Mouse (Mus musculus) frontal cortex, postnatal 25 days (tissue): ENCODE data around the gene Lhx6.
"Not testable (repeated sequence)": the region's sequence is repeated elsewhere in the genome, so short reads cannot be mapped to it uniquely, and the experiment has no call there.

Experiments used
- DNase-seq, 2 experiments: peaks; one replicate each; pipeline ENCODE4 v3.0.0; 2022; ENCODE audit warnings: low spot score in 2 of 2

The Lhx6 gene

DNA sequence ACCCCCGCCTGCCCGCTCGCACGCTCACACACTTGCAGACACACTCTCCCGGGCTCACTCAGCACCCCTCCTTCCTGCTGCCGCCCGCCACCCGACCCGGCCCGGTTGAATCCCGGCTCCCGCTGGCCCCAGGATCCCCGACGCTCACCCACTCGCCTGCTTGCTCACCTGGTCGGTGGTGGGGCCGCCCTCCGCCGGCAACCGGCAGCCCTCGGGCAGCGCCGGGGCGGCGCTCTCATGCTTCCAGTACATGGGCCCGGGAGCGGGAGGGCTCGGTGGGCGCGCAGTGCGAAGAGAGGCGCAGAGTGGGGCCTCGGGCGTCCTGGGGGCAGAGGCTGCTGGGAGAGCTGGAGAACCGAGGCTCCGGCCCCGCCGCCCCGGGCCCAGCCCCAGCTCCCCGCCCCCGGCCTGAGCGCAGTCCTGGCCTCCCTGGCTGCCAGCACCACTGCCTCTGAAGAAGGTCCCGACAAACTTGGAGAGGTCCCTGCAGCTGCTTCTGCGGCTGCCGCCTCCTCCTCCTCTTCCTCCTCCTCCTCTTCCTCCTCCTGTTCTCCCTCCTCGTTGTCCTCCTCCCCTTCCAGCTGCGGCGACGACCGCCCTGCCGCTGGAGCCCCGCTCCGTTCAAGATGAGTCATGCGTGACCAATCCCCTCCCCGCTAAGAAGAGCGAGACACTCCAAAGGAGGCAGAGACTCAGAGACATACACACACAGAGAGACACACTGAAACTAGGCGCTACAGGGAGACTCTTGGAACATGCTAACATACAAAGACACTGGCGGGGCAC lies at the start of gene Lhx6:
Lhx6 (minus strand) TSS at position 453 of the 786 bp plus-strand sequence.
- DNase-seq, result no peak

DNA sequence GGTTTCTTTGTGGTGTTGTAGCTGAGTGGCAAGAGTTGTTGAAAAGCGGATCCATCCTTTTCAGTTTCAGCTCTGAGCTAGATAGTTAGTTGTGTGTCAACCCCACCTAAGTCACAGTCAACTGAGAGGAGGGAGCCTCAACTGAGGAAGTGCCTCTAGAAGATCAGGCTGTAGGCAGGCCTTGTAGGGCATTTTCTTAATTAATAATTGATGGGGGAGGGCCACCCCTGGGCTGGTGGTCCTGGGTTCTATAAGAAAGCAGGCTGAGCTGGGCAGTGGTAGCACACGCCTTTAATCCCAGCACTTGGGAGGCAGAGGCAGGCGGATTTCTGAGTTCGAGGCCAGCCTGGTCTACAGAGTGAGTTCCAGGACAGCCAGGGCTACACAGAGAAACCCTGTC lies 47.2 kb upstream of the Lhx6 start:
- DNase-seq, result not testable (repeated sequence)

DNA sequence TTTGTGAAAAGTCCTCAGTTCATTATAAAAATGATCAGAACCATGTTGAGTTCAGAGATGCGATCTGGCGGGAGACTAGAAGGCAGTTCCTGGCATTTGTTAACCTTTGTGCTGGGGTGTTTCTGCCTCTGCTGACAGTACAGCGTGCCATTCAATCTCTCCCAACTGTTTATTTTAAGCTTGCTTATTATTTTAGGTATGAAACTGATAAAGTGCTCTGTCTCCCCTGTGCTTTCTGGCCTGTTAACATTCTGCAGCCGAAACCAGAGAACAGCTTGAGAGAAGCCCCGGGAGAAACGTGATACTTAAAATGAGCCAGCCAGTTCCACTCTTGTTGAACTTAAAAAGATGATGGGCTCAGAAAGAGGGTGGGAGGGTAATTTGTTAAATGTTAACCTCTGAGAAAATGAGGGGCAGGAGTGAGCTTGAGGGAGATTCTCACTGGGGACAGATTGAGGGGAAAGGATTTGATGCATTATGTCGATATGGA lies 43.7 kb upstream of the Lhx6 start:
- DNase-seq, result no peak

DNA sequence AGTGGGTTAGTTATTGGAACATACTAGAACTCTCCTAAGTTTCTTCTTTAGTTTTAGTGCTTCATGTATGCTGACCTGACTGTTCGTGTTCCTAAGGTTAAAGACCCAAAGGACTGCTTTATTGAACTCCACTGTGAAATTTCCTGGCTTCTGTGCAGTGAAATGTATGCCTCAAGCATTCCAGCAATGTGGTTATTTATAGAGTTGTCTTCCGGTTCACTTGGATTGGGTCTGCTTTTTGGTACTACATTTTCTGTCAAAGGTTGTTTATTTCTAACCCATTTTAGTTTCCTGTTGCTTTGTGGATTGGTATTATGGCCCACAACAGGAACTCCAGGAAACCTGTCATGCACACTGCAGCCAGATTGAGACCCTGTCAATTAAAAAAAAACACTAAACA lies 33.9 kb upstream of the Lhx6 start:
- DNase-seq, result no peak

DNA sequence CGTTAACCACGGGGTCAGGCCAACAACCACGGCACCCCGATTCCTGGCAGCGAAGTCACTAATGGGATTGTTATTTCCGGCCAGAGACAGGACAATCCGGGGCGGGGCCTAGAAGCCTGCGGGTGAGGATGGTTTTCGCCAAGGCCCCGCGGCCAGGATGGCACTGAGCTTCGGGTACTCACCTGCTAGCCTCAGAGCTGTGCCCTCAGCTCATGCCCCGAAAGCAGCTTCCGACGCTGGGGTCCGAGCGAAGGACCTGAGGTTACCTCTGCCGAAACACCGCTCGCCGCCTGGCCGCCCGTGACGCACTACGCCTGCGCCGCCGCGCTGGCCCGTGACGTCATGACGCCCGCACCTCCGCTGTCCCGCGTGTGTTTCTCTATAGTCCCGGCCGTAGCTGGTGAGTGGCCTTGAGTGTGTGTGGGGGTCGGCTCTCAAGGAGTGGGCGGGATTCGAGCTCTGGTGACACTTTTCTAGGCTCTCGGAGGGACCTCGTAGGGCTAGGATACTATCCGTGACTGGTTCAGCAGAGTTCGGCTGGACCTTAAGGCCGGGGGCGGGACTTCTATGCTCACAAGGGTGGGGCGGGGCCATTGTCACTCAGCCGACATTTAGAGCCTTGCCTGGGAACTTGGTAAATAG lies 31.2 kb upstream of the Lhx6 start, which contains the start of the genes Mrrf and Rbm18:
Mrrf (plus strand) TSS at position 90 of the 642 bp plus-strand sequence.
Rbm18 (minus strand) TSS at position 474 of the 642 bp plus-strand sequence.
- peak; percentile 93 to 94 for DNase-seq

DNA sequence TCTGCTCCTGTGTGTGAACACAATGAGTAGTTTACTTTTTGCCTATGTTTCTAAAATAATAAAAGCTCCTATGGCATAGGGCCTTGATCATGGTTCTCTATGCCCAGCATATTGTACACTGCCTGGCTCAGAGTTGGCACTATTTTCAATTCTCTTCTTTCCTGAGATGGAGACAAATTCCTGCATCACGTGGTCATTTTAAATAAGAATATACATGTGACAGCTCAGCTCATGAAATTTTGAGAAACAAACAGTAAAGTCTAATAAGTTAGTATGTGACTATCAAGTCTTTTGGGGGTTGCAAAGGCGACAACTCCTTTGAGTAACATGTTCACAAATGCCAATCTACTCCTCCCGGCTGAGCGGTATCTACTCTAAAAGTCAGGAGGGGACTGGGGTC lies 30.7 kb upstream of the Lhx6 start:
- DNase-seq, result no peak

DNA sequence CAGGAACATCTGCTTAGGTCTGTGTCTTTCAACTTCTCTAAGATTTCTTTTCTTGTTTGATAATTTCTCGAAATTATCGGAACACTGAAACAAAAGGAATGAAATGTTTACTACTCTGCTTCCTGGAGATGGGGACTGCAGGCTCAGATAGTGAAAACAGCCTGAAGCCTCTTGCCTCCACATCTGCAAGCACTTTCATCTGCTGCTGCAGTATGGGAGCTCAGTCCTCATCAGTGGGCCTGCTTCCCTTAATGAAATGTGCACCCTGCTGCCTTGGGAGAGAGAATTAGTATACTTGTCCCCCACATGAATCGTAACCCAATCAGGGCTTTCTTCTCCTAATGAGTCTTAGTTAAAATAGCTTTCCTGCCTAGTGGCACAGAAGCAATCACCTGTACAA lies 23.8 kb upstream of the Lhx6 start:
- no peak for DNase-seq

DNA sequence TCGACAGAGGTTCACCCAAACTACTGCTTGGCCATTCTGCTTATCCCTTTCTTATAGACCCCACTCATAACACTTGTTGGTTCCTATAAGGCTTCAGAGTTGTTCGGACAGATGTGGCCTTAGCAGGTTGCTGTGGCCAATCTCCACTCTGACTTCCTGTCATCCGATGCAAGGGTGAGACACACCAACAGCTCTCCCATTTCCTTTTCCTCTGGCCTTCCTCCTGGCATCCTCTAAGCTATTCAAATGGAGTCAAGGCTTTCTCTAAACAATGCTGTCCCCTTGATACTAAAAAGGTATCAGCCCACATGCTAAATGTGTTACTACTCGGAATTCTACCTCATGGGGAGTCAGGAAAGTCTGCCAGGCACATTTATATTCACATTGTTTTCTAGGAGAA lies 22.8 kb upstream of the Lhx6 start:
- no peak for DNase-seq

DNA sequence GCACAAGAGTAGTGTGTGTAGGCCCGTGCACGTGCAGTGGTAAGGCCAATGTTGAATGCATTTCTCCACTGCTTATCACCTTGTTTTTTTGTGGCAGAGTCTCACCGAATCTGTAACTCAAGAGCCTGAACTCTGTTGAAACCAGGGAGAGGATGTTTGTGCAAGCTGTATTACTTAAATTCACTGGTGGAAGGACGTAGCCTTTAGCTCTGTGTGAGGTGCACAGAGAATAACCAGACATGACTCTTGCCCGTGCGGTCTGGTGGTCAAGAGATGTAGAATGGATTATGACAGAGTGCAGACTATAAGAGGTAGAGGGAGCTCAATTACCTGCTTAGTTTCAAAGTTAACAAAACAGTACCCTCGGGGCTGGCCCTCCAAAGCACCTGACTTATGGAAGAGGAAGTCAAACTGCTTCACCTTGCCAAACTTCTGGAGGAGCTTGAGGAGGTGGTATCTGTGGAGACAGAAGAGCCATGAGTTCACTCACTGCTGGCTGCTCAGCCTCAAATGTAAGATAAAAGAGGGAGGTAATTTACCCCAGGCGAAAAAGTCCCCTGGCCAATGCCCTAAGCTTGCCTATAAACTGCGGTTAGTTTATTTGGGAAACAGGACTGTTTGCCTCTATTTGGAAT lies 21.7 kb upstream of the Lhx6 start:
- no peak for DNase-seq

DNA sequence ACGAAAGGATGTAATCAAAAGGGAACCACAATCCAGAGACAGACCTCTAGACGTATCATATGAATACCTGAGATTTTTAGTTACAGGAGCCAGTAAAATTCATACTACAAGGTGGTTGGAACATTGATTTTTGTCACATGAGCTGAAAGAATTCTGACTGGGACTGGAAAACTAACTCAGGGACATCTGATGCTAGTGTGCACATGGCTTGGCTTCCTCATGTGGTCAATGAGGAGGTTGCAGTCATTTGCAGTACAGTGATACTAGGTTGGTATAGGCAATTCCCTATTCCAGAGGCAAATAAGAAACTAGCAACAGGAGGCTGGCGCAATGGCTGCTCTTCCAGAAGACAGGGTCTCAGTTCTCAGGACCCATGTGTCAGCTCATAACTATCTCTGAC lies 7.4 kb upstream of the Lhx6 start:
- DNase-seq, result no peak

DNA sequence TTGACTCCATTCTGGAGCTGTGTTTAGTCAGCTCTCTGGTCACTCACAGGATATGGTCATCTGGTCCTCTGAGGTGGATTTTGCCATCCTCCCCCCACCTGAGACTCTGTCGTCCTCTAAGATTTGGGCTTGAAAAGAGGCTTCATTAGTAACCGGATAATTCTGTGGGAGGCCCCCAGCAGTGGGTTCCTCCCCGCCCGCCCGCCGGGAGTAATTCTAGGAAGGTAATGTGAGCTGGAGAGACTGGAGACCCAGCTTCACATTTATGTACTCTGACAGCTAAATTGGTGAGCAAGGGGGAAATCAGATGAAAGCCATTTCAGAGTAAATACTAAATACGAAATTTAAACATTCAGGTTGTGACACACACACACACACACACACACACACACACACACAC lies 3.4 kb upstream of the Lhx6 start:
- DNase-seq, result no peak

DNA sequence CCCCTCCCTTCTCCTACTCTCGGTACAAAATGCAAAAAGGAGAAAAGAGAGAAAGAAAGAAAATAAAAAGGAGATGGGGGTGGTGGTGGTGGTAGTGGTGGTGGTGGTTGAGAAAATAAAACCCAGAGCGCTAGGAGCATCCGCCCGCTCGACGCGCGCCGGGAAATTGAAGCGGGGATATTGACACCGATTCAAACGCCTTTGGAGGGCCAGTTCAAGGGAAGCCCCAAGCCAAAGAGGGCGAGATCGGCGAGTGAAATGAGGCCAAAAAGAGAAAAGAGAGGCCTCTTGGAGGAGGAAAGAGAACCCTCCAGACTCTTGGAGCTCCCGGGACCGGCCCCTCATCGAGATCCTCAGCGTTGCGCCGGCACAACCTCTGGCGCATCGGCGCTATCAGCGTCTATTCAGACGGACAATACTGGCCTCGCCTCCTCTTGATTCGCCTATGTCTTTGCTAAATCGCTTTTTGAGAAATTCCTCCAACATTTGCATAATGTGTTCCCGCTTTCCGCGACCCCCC lies 712 bp downstream of the Lhx6 start:
- DNase-seq, result no peak

DNA sequence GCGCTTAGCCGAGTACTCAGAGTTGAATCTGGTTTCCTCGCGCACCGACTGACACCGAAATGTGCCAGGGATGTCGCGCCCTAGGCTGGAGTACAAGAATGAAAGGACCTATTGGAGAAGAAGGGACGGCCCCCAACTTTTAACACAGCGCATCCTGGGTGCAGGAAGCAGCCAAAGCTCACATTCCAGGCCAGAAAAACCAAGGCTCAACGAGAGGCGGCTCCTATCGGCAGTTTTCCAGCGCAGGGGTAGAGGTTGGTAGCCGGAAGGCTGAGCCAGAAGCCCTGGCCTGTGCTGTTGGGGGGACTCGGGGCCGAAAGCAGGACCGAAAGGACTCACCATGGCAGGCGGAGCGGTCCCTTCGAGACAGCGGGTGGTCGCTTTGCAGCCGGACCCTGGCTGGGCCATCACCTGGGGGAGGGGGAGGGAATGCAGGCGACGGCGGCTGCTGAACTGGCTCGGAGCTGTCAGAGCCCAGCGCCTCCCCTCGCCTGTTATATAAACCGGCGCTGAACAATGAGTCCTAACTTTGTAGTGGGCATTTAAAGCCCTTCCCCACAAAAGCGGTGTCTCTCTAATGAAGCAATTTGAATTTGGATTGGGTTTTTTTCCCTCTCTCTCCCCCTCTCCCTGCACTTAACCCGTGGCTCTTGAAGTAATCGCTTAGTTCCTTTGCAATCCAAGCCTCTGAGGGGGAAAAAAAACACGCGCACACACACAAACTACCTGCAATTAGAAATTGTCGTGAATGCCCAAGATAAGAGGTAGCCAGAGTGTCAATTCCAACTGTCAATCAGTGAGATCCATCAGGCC lies 1.4 kb downstream of the Lhx6 start:
- no peak for DNase-seq

DNA sequence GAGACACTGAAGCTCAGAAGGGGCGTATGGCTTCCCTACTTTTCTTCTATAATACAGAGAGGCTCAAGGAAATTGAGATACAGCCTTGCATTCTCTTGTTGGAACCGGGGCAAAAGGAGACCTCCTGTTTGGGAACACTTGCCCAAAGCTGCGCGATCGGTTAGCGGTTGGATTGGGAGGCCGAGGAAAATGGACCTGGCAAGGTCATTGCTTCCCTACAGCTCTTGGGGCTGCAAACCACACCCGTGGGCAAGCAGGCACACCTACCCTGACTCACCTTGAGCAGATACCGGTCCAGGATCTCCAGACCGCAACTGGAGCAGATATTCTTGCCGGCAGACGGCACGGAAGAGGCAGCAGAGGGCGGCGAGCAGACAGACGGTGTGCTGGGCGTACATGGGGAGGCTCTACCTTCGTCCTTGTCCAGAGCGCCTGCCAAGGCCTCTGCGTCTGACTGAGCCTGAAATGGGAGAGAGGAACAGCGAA lies 2.1 kb downstream of the Lhx6 start:
- no peak for DNase-seq

DNA sequence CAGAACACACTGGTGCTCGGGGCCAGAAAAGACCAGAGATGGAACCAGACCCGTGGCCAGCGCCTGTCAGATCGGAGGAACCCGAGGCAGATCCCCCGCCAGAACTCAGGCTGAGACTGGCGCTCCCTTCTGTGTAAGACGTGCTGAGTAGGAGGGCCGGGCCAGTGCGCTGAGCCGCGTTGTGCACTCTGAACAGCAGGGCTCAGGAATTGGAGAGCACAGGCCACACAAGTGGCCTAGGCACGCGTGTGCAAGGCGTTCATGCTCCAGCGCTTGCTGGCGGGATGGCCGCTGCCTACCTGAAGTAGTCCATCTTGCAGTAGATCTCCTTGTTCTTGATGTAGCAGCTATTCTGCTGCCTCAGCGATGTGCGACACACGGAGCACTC lies 2.7 kb downstream of the Lhx6 start:
- DNase-seq, result no peak

DNA sequence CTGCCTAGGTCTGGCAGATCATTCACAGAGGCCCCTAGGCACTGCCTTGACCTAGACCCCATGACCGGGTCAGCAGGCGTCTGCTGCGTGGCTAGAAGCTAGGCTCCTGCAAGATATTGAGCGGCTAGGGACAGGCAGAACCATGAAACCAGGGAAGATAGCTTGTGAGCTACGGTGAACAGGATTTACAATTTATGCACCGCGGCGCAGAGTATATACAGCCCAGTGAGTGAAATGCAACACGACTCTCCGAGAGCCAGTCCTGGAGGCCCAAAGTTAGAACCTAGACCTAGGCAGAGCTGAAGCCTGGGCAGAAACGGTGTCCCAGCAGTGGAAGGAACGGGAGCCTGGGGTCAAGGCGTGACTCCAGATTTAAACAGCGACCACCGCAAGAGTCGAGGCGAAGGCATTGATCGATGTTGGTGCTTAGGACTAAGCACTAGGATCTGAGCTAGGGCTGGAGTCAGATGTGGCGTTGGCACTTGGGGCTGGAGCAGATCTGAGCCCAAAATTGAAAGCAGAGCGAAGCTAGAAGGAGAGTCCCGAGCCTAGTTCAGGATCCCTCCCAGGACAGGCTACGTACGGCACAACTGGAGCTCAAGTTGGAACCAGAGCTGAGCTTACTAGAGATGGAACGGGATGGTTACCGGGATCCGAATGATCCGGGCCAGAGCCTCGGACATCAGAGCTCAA lies 3.2 kb downstream of the Lhx6 start:
- DNase-seq, result no peak

DNA sequence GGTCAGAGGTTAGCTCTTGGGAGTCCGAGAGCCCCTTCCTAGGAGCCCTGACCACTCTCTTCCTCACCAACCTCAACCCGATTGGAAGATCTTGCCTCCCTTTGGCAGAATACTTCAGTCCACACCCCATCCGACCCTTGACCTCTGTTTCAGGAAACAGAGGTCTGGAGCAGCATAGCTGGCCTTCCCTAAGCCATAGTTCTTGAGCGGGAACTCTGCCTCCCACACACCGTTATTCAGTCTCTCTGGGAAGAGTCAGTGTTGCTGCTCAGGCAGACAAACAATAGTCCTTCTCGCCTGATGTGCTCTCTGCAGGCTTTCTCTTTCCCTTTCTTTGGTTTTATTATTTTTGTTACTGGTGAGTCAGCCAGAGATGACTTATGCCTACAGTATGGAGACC lies 5.5 kb downstream of the Lhx6 start:
- no peak for DNase-seq

DNA sequence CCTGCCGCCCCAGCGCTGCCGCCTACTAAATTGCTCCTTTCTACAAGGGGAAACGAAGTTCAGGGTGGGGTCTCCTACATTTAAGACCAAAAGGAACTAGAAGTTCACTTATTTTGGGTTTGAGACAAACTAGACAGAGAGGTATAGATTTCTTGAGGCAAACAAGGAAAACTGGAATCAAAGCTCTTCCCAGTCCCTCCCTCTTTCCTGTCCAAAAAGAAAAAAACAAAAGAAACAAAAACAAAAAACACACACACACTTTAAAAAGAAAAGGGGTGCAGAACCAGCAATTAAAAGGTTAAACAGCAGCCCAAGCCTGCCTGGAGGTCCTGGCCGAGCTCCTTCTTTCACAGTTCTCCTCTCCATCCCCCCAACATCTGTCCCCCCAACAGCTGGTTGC lies 7.2 kb downstream of the Lhx6 start:
- no peak for DNase-seq

DNA sequence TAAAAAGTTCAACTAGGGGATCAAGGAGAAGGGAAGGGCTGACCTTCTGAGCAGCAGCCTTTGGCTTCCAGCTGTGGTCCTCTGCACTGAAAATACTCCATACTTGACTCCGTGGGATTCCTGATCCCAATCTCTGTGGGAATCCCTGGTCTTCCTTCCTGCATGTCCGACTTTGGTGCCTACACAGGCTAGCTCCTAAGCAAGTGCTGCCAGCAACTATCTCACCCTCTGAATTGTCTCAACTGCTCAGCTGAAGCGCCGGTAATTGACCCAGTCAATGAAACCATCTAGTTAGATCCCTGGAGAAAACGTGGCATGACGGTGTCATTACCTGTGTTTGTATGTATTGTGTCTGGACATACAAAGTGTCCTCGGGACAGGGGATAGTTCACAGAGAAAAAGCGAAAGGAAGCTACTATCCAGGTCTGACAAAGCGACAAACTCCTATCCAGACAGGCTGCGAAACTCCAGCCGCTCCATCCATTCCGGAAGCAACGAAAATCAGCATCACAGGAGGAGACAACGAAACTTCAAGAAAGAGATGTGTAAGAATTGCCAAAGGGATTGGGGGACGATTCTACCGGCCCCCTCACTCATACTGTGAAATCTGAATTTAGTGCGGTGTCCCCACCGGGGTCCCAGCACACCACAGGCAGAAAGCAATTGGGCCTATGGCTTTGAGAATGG lies 7.9 kb downstream of the Lhx6 start:
- no peak for DNase-seq

DNA sequence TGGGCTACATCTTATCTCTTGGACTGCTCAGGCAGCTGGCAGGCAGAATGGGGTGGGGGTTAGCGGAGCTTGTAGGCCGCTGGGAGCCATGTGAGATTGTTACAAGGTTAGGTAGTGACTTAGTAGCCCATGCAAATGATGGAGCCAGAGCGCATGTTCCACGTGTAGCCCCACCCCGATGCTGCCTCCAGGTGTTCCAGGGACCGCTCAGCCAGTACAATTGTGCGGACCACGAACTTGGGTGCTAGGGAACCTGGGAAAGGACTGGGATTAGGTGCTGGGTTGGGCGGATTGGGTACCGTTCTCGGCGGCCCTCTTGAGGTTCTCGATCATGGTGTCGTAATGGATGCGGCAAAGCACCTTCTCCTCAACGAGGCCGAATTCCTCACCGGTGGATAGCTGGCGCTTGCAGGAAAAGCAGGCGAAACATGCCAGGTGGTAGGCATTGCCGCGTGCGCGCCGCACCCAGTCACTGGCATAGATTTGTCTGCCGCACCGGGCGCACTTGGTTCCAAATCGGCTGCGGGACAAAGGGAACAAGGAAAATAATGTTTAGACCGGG lies 11.2 kb downstream of the Lhx6 start:
- DNase-seq, result no peak
